Mouse (Mus musculus): ENCODE data around the gene Pdlim4.

Pdlim4 gene

GRCm38 (mm10) chr11:54068520-54069371 is at the start of gene Pdlim4:
Gene Pdlim4 (minus strand): TSS chr11:54069014.
- DNase-seq (ENCODE audit: low read depth), result no peak

- DNase-seq (ENCODE audit: low read depth), result no peak
These were observed 48.3 kb upstream of the Pdlim4 start for GRCm38 (mm10) chr11:54117096-54117495.

GRCm38 (mm10) chr11:54116406-54116805 is 47.6 kb upstream of the Pdlim4 start:
- no peak for DNase-seq (ENCODE audit: low read depth)

- peak; percentile 36 for DNase-seq (ENCODE audit: low read depth)
These were observed 47.1 kb upstream of the Pdlim4 start for GRCm38 (mm10) chr11:54115911-54116310.

- no peak for DNase-seq (ENCODE audit: low read depth)
These were observed 46.5 kb upstream of the Pdlim4 start for GRCm38 (mm10) chr11:54115301-54115700.

GRCm38 (mm10) chr11:54114746-54115145 is 45.9 kb upstream of the Pdlim4 start:
- no peak for DNase-seq (ENCODE audit: low read depth)

- peak; percentile 66 for DNase-seq (ENCODE audit: low read depth)
These were observed 44.5 kb upstream of the Pdlim4 start for GRCm38 (mm10) chr11:54113352-54113751.

- DNase-seq (ENCODE audit: low read depth), result peak; percentile 99
These were observed 44.1 kb upstream of the Pdlim4 start for GRCm38 (mm10) chr11:54112920-54113319.

- DNase-seq (ENCODE audit: low read depth), result peak; percentile 67
These were observed 43.3 kb upstream of the Pdlim4 start for GRCm38 (mm10) chr11:54111976-54112741.

GRCm38 (mm10) chr11:54111291-54111690 is 42.5 kb upstream of the Pdlim4 start:
- no peak for DNase-seq (ENCODE audit: low read depth)

- no peak for DNase-seq (ENCODE audit: low read depth)
These were observed 40.1 kb upstream of the Pdlim4 start for GRCm38 (mm10) chr11:54108894-54109293.

- no peak for DNase-seq (ENCODE audit: low read depth)
These were observed 39.3 kb upstream of the Pdlim4 start for GRCm38 (mm10) chr11:54108131-54108530.

GRCm38 (mm10) chr11:54107239-54107638 is 38.4 kb upstream of the Pdlim4 start:
- no peak for DNase-seq (ENCODE audit: low read depth)

GRCm38 (mm10) chr11:54106676-54107075 is 37.9 kb upstream of the Pdlim4 start:
- no peak for DNase-seq (ENCODE audit: low read depth)

GRCm38 (mm10) chr11:54105011-54105410 is 36.2 kb upstream of the Pdlim4 start:
- DNase-seq (ENCODE audit: low read depth), result no peak

GRCm38 (mm10) chr11:54102706-54103449 is 34.1 kb upstream of the Pdlim4 start:
- DNase-seq (ENCODE audit: low read depth), result no peak

- DNase-seq (ENCODE audit: low read depth), result no peak
These were observed 32.9 kb upstream of the Pdlim4 start for GRCm38 (mm10) chr11:54101701-54102100.

- peak; percentile 91 for DNase-seq (ENCODE audit: low read depth)
These were observed 32.1 kb upstream of the Pdlim4 start for GRCm38 (mm10) chr11:54100692-54101591.

- no peak for DNase-seq (ENCODE audit: low read depth)
These were observed 31.4 kb upstream of the Pdlim4 start, which contains the start of gene P4ha2 for GRCm38 (mm10) chr11:54100045-54100691. Gene P4ha2 (plus strand): TSS chr11:54100095.

GRCm38 (mm10) chr11:54093000-54093399 is 24.2 kb upstream of the Pdlim4 start:
- peak; percentile 76 for DNase-seq (ENCODE audit: low read depth)

GRCm38 (mm10) chr11:54092188-54092587 is 23.4 kb upstream of the Pdlim4 start:
- DNase-seq (ENCODE audit: low read depth), result no peak
